Mouse (Mus musculus) MEL (cell line): ENCODE data around the gene Syt3. TPM values are rescaled to one million over a fixed set of nuclear protein-coding genes. Genes with fewer than 3 reads are reported as not detected.

Source experiments
- DNase-seq: peaks from one replicate; pipeline ENCODE4 v3.0.0; 2011; ENCODE audit warnings: low read depth, low spot score
- H3K27ac ChIP-seq: 2 replicates; pipeline ENCODE4 v1.5.1; 2012; ENCODE audit warnings: low read depth, mild to moderate bottlenecking, control low read depth, low read length, moderate library complexity; ENCODE audit not compliant: control insufficient read depth
- H3K27me3 ChIP-seq, 2 experiments: fragments of 150-350 bp in 1 of 2; sonication (generic) in 1 of 2; 2 replicates each; pipeline ENCODE4 v1.6.1; 2012; ENCODE audit warnings: low read length in 2 of 2, mild to moderate bottlenecking in 2 of 2, improper control_type of control experiment in 1 of 2, moderate library complexity in 1 of 2; ENCODE audit not compliant: insufficient read depth in 2 of 2, control insufficient read depth in 1 of 2
- H3K36me3 ChIP-seq, 2 experiments: 2 replicates each; pipeline ENCODE4 v1.6.1; 2012 to 2014; ENCODE audit warnings: low read length in 2 of 2, improper control_type of control experiment in 1 of 2, inconsistent platforms in 1 of 2, mild to moderate bottlenecking in 1 of 2; ENCODE audit not compliant: insufficient read depth in 2 of 2, control insufficient read depth in 1 of 2
- H3K4me1 ChIP-seq, 2 experiments: fragments of 150-350 bp in 1 of 2; sonication (generic) in 1 of 2; 2 replicates each; pipeline ENCODE4 v1.6.1; 2012; ENCODE audit warnings: low read length in 2 of 2, improper control_type of control experiment in 1 of 2, mild to moderate bottlenecking in 1 of 2; ENCODE audit not compliant: insufficient read depth in 2 of 2, control insufficient read depth in 1 of 2
- H3K4me3 ChIP-seq, 2 experiments: fragments of 150-350 bp in 1 of 2; sonication (generic) in 1 of 2; 2 replicates each; pipeline ENCODE4 v1.5.1; 2012; ENCODE audit warnings: low read depth in 2 of 2, low read length in 2 of 2, mild to moderate bottlenecking in 2 of 2, moderate library complexity in 2 of 2, control low read depth in 1 of 2, improper control_type of control experiment in 1 of 2; ENCODE audit not compliant: control insufficient read depth in 1 of 2, insufficient read depth in 1 of 2
- H3K79me2 ChIP-seq: 2 replicates; pipeline ENCODE4 v1.6.1; 2012; ENCODE audit warnings: mild to moderate bottlenecking, low read length, moderate library complexity; ENCODE audit not compliant: control insufficient read depth, poor library complexity, insufficient read depth
- H3K9ac ChIP-seq: 2 replicates; pipeline ENCODE4 v1.6.1; 2012; ENCODE audit warnings: low read depth, mild to moderate bottlenecking, control low read depth, low read length, moderate library complexity; ENCODE audit not compliant: control insufficient read depth, poor library complexity, severe bottlenecking
- H3K9me3 ChIP-seq: fragments of 150-350 bp; sonication (generic); replicated peaks from 2 replicates; pipeline ENCODE4 v1.6.1; 2012; ENCODE audit warnings: mild to moderate bottlenecking, low read length, improper control_type of control experiment, moderate library complexity; ENCODE audit not compliant: insufficient read depth
- BHLHE40 ChIP-seq: IDR thresholded peaks from 2 replicates; pipeline ENCODE4 v1.6.1; 2012; ENCODE audit warnings: low read depth, mild to moderate bottlenecking, inconsistent platforms, low read length, improper control_type of control experiment, borderline replicate concordance
- E2F4 ChIP-seq: IDR thresholded peaks from 2 replicates; pipeline ENCODE4 v1.6.1; 2011; ENCODE audit warnings: low read depth, low read length, improper control_type of control experiment, borderline replicate concordance
- EP300 ChIP-seq, 2 experiments: IDR thresholded peaks; 2 replicates each; pipeline ENCODE4 v1.6.1; 2011; ENCODE audit warnings: improper control_type of control experiment in 2 of 2, low read length in 2 of 2, low read depth in 1 of 2, mild to moderate bottlenecking in 1 of 2
- ETS1 ChIP-seq: IDR thresholded peaks from 2 replicates; pipeline ENCODE4 v1.6.1; 2012; ENCODE audit warnings: low read depth, mild to moderate bottlenecking, inconsistent platforms, low read length, improper control_type of control experiment, moderate library complexity
- GATA1 ChIP-seq: IDR thresholded peaks from 2 replicates; pipeline ENCODE4 v1.6.1; 2011; ENCODE audit warnings: low read depth, low read length, improper control_type of control experiment
- HCFC1 ChIP-seq: IDR thresholded peaks from 2 replicates; pipeline ENCODE4 v1.6.1; 2012; ENCODE audit warnings: low read depth, mild to moderate bottlenecking, inconsistent platforms, low read length, improper control_type of control experiment, moderate library complexity
- MAFK ChIP-seq: IDR thresholded peaks from 2 replicates; pipeline ENCODE4 v1.6.1; 2011; ENCODE audit warnings: low read depth, mild to moderate bottlenecking, low read length, improper control_type of control experiment, borderline replicate concordance
- MEF2A ChIP-seq: IDR thresholded peaks from 2 replicates; pipeline ENCODE4 v1.6.1; 2014; ENCODE audit warnings: low read depth, mild to moderate bottlenecking, inconsistent platforms, low read length, improper control_type of control experiment; ENCODE audit not compliant: poor library complexity, insufficient replicate concordance, severe bottlenecking; ENCODE audit errors: extremely low read depth
- MYB ChIP-seq: IDR thresholded peaks from 2 replicates; pipeline ENCODE4 v1.6.1; 2011; ENCODE audit warnings: mild to moderate bottlenecking, low read depth, low read length, improper control_type of control experiment
- MYC ChIP-seq: IDR thresholded peaks from 2 replicates; pipeline ENCODE4 v1.6.1; 2011; ENCODE audit warnings: low read depth, mild to moderate bottlenecking, low read length, improper control_type of control experiment, moderate library complexity
- NELFE ChIP-seq: IDR thresholded peaks from 2 replicates; pipeline ENCODE4 v1.6.1; 2011; ENCODE audit warnings: low read depth, low read length, improper control_type of control experiment
- POLR2A ChIP-seq, 2 experiments: IDR thresholded peaks; 2 replicates each; pipeline ENCODE4 v1.6.1; 2011 to 2012; ENCODE audit warnings: low read length in 2 of 2, mild to moderate bottlenecking in 2 of 2, control low read depth in 1 of 2, improper control_type of control experiment in 1 of 2, low read depth in 1 of 2, moderate library complexity in 1 of 2; ENCODE audit not compliant: control insufficient read depth in 1 of 2, insufficient read depth in 1 of 2, poor library complexity in 1 of 2
- RAD21 ChIP-seq: IDR thresholded peaks from 2 replicates; pipeline ENCODE4 v1.6.1; 2011; ENCODE audit warnings: mild to moderate bottlenecking, low read depth, low read length, improper control_type of control experiment
- RCOR1 ChIP-seq: IDR thresholded peaks from 2 replicates; pipeline ENCODE4 v1.6.1; 2012; ENCODE audit warnings: low read depth, mild to moderate bottlenecking, inconsistent platforms, low read length, improper control_type of control experiment
- SIN3A ChIP-seq: IDR thresholded peaks from 2 replicates; pipeline ENCODE4 v1.6.1; 2012; ENCODE audit warnings: low read length, improper control_type of control experiment, inconsistent platforms
- SMC3 ChIP-seq: IDR thresholded peaks from 2 replicates; pipeline ENCODE4 v1.6.1; 2011; ENCODE audit warnings: low read depth, low read length, improper control_type of control experiment
- UBTF ChIP-seq: IDR thresholded peaks from 2 replicates; pipeline ENCODE4 v1.6.1; 2012; ENCODE audit warnings: low read depth, mild to moderate bottlenecking, inconsistent platforms, low read length, improper control_type of control experiment, moderate library complexity, borderline replicate concordance; ENCODE audit not compliant: insufficient read depth
- USF1 ChIP-seq: IDR thresholded peaks from 2 replicates; pipeline ENCODE4 v1.6.1; 2014; ENCODE audit warnings: low read depth, mild to moderate bottlenecking, inconsistent platforms, low read length, improper control_type of control experiment, moderate library complexity
- ZNF384 ChIP-seq: IDR thresholded peaks from 2 replicates; pipeline ENCODE4 v1.6.1; 2012; ENCODE audit warnings: low read depth, mild to moderate bottlenecking, inconsistent platforms, low read length, improper control_type of control experiment
- polyA plus RNA-seq, 2 experiments: library from polyadenylated mRNA; stranded (reverse) in 1 of 2; unstranded in 1 of 2; fragments of >175 nt in 1 of 2; fragments of >200 nt in 1 of 2; gene quantifications; 2 replicates each; pipeline versions ENCODE4 v1.2.1 to v1.2.4; 2012; ENCODE audit warnings: low replicate concordance in 2 of 2, low read depth in 1 of 2; ENCODE audit not compliant: insufficient read length in 2 of 2, insufficient read depth in 1 of 2, missing spikeins in 1 of 2
- total RNA-seq: library from RNA; depleted of rRNA; stranded (reverse); fragments of 300-350 nt; gene quantifications from 2 replicates; pipeline ENCODE4 v1.2.3, GENCODE M21; 2012

Syt3 gene
- total and polyA plus RNA-seq, 3 experiments, result 0.08 to 0.56 TPM; not detected in 1

DNA sequence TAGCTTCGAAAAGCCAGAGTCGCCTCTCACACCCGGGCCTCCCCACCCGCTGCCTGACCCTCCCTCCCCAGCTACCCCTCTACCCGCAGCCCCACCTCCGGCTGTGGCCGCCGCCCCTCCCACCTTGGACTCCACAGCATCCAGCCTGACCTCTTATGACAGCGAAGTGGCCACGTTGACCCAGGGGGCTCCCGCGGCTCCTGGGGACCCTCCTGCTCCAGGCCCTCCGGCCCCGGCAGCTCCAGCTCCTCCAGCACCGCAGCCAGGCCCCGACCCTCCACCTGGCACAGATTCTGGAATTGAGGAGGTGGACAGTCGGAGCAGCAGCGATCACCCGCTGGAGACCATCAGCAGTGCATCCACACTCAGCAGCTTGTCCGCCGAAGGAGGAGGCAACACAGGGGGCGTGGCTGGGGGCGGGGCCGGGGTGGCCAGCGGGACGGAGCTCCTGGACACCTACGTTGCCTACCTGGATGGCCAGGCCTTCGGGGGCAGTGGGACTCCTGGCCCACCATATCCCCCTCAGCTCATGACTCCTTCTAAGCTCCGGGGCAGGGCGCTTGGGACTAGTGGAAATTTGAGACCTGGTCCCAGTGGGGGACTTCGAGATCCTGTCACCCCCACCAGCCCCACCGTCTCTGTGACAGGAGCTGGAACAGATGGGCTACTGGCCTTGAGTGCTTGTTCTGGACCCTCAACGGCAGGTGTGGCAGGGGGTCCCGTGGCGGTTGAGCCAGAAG lies 30.1 kb upstream of the Syt3 start:
- peaks cover 0 to 3% of the 10 kb centered on the region in 2 experiments; a peak in 1 of 4 replicates for H3K4me1 ChIP-seq
- H3K27ac ChIP-seq, result no peak overlapping the region
- H3K4me3 ChIP-seq, result no peak overlapping the region
- TF ChIP-seq MYB (no peak), SMC3 (no peak), UBTF (no peak), NELFE (no peak), MEF2A (no peak), MAFK (no peak)
- no peaks in the 10 kb centered on the region for H3K27me3 ChIP-seq
- no peaks in the 10 kb centered on the region for H3K79me2 ChIP-seq
- no peak for DNase-seq
- H3K36me3 ChIP-seq, result 0 out of 4 replicates have a peak, but pooled peaks cover 0 to 2% of the 10 kb centered on the region in 2 experiments
- H3K9me3 ChIP-seq, result no peaks in the 10 kb centered on the region
- no peak overlapping the region for H3K9ac ChIP-seq

DNA sequence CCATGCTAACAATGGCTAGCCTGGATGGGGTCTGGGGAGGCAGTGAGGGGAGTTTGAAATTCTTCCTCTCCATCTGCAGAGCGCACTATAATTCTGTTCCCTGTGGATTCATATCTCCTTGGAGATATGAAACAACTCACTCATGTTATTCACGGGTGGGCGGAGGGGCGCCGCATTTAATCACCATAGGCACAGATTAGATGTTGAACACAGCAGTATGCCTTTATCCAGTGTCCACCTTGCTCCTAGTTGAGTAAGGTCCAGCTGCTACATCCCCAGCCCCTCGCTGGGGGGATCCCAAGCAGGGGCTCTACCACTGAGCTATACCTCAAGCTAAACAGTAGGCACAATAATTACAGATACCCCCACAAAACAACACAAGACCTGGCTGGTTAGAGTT lies 28.5 kb upstream of the Syt3 start:
- no peaks in the 10 kb centered on the region for H3K9me3 ChIP-seq
- no peaks in the 10 kb centered on the region for H3K27me3 ChIP-seq
- H3K79me2 ChIP-seq, result no peaks in the 10 kb centered on the region

More for the DNA sequence above, 28.5 kb upstream of the Syt3 start:
- peaks cover 0 to 6% of the 10 kb centered on the region in 2 experiments; a peak in 1 of 4 replicates for H3K4me1 ChIP-seq
- no peak overlapping the region for H3K4me3 ChIP-seq
- TF ChIP-seq E2F4, result no peak
- no peak for TF ChIP-seq RAD21
- TF ChIP-seq BHLHE40, result no peak
- no peak for TF ChIP-seq MYC
- no peak for TF ChIP-seq ZNF384
- TF ChIP-seq RCOR1, result no peak
- no peak for TF ChIP-seq MYB
- no peak for TF ChIP-seq HCFC1
- TF ChIP-seq GATA1, result no peak
- TF ChIP-seq POLR2A (IDR thresholded peaks at IDR 0.05; ENCODE audit: control insufficient read depth in 1 of 2, insufficient read depth in 1 of 2, low read depth in 1 of 2, low read length in 2 of 2, poor library complexity in 1 of 2), result no peak
- TF ChIP-seq SMC3, result no peak
- TF ChIP-seq ETS1, result no peak
- no peak for TF ChIP-seq USF1
- TF ChIP-seq SIN3A, result no peak
- TF ChIP-seq EP300 (IDR thresholded peaks at IDR 0.05; ENCODE audit: low read depth in 1 of 2, low read length in 2 of 2), result no peak
- no peak for TF ChIP-seq MAFK
- H3K36me3 ChIP-seq, result peaks cover 0 to 2% of the 10 kb centered on the region in 2 experiments; a peak in 1 of 4 replicates
- no peak overlapping the region for H3K9ac ChIP-seq
- DNase-seq, result no peak
- H3K27ac ChIP-seq, result no peak overlapping the region
